In genomic region chr3:27709906-27710647, GRCm38 (mm10) we compare ENCODE assay signal across 8 mouse cellular contexts. TPM values are rescaled to one million over a fixed set of nuclear protein-coding genes. Genes with fewer than 3 reads are reported as not detected.
DNase-seq lines count a peak whose midpoint lies in the region; ATAC-seq and TF ChIP-seq lines count a peak whose summit lies in the region.

No protein-coding gene starts in this region.

- WGBS in cerebellum, adult 2 months, result under 1% methylated on average over 65 of the region's 86 CpGs
- under 1% methylated on average over 67 of the region's 86 CpGs for WGBS in hindbrain, embryonic 15.5 days
- WGBS in limb, embryonic 10.5 days, result 3% methylated on average over 69 of the region's 86 CpGs
- under 1% methylated on average over 47 of the region's 86 CpGs for WGBS in midbrain, embryonic 10.5 days
- WGBS in small intestine, adult 2 months, result under 1% methylated on average over 72 of the region's 86 CpGs

- ATAC-seq in hindbrain, embryonic 15.5 days (ENCODE audit: low FRiP score, low read depth), result peak; percentile 65
- no peak for ATAC-seq in activated CD4-positive, CD25-positive, alpha-beta regulatory T cell, adult 4 months

- no peak for TF ChIP-seq CTCF in cerebellum, adult 2 months (IDR thresholded peaks at IDR 0.05; ENCODE audit: borderline replicate concordance, insufficient read depth, low read depth, low read length)
- TF ChIP-seq CTCF in gastrocnemius, adult 2 months (IDR thresholded peaks at IDR 0.05), result peak; percentile 52
- no peak for TF ChIP-seq CTCF in small intestine, adult 2 months (IDR thresholded peaks at IDR 0.05; ENCODE audit: extremely low read depth, insufficient read length, insufficient replicate concordance, low read depth, low read length)

- intact Hi-C loops in gastrocnemius, adult 2 months (cut with DNase I), result loop anchor here (5.0 to 10.0 kb wide), 3 partner anchors 93 to 245 kb away; no protein-coding TSS in a partner anchor

- H3K36me3 ChIP-seq in hindbrain, embryonic 15.5 days, result no peaks in the 10 kb centered on the region
- no peaks in the 10 kb centered on the region for H3K36me3 ChIP-seq in limb, embryonic 10.5 days
- no peaks in the 10 kb centered on the region for H3K36me3 ChIP-seq in midbrain, embryonic 10.5 days
- no peaks in the 10 kb centered on the region for H3K36me3 ChIP-seq in small intestine, adult 2 months (ENCODE audit: control insufficient read depth, insufficient read depth, low read length)

- peak overlapping the region; percentile 86 for H3K4me2 ChIP-seq in hindbrain, embryonic 15.5 days

- H3K27me3 ChIP-seq in cerebellum, adult 2 months (ENCODE audit: control insufficient read depth, insufficient read depth, low read length), result no peaks in the 10 kb centered on the region
- H3K27me3 ChIP-seq in hindbrain, embryonic 15.5 days, result no peaks in the 10 kb centered on the region
- no peaks in the 10 kb centered on the region for H3K27me3 ChIP-seq in limb, embryonic 10.5 days (ENCODE audit: low read depth, poor library complexity, severe bottlenecking)
- peaks cover 13% of the 10 kb centered on the region; the same call in 1 of the 2 replicates for H3K27me3 ChIP-seq in midbrain, embryonic 10.5 days (ENCODE audit: low read depth, poor library complexity, severe bottlenecking)
- no peaks in the 10 kb centered on the region for H3K27me3 ChIP-seq in small intestine, adult 2 months (ENCODE audit: control insufficient read depth, insufficient read depth, low read length)

- peak; percentile 79 for DNase-seq in NIH3T3 (ENCODE audit: low read depth)
- peak; percentile 42 to 43 for DNase-seq in cerebellum, adult 2 months
- peak; percentile 92 for DNase-seq in gastrocnemius, adult 2 months
- DNase-seq in limb, embryonic 10.5 days (ENCODE audit: low spot score), result peak; percentile 84
- DNase-seq in midbrain, embryonic 10.5 days (ENCODE audit: low spot score), result peak; percentile 72

- no peaks in the 10 kb centered on the region for H3K4me1 ChIP-seq in cerebellum, adult 2 months (ENCODE audit: control insufficient read depth, insufficient read depth, low read length)
- peaks cover 11% of the 10 kb centered on the region; the same call in 1 of the 2 replicates for H3K4me1 ChIP-seq in hindbrain, embryonic 15.5 days (replicated peaks)
- H3K4me1 ChIP-seq in limb, embryonic 10.5 days, result peaks cover 20% of the 10 kb centered on the region
- peaks cover 47% of the 10 kb centered on the region for H3K4me1 ChIP-seq in midbrain, embryonic 10.5 days
- H3K4me1 ChIP-seq in small intestine, adult 2 months (ENCODE audit: control insufficient read depth, insufficient read depth, insufficient read length, low read length), result peaks cover 5% of the 10 kb centered on the region; the same call in 1 of the 2 replicates

- peak overlapping the region; percentile 86 for H3K4me3 ChIP-seq in cerebellum, adult 2 months (replicated peaks; ENCODE audit: insufficient read depth, low read depth, low read length)
- H3K4me3 ChIP-seq in gastrocnemius, adult 2 months, result peak overlapping the region; percentile 90
- H3K4me3 ChIP-seq in hindbrain, embryonic 15.5 days, result peak overlapping the region; percentile 98
- H3K4me3 ChIP-seq in limb, embryonic 10.5 days, result peak overlapping the region; percentile 91
- peak overlapping the region; percentile 92 for H3K4me3 ChIP-seq in midbrain, embryonic 10.5 days
- H3K4me3 ChIP-seq in small intestine, adult 2 months (ENCODE audit: low read depth, low read length), result peak overlapping the region; percentile 97

- no peak for TF ChIP-seq POLR2A in cerebellum, adult 2 months (IDR thresholded peaks at IDR 0.05; ENCODE audit: borderline replicate concordance, insufficient read depth, low read length)
- no peak for TF ChIP-seq POLR2A in small intestine, adult 2 months (IDR thresholded peaks at IDR 0.05; ENCODE audit: low read depth, low read length)

- H3K9me3 ChIP-seq in hindbrain, embryonic 15.5 days, result no peaks in the 10 kb centered on the region
- H3K9me3 ChIP-seq in limb, embryonic 10.5 days (replicated peaks), result no peaks in the 10 kb centered on the region
- H3K9me3 ChIP-seq in midbrain, embryonic 10.5 days (replicated peaks), result no peaks in the 10 kb centered on the region

- H3K9ac ChIP-seq in hindbrain, embryonic 15.5 days, result peak overlapping the region; percentile 80

- no peak overlapping the region for H3K27ac ChIP-seq in cerebellum, adult 2 months (ENCODE audit: insufficient read depth, low read length)
- H3K27ac ChIP-seq in gastrocnemius, adult 2 months, result peak overlapping the region; percentile 95
- peak overlapping the region; percentile 93 for H3K27ac ChIP-seq in hindbrain, embryonic 15.5 days (replicated peaks)
- peak overlapping the region; percentile 96 for H3K27ac ChIP-seq in limb, embryonic 10.5 days
- H3K27ac ChIP-seq in midbrain, embryonic 10.5 days (replicated peaks), result peak overlapping the region; percentile 97
- peak overlapping the region; percentile 67 for H3K27ac ChIP-seq in small intestine, adult 2 months (ENCODE audit: insufficient read depth, low read depth, low read length)

RNA-seq across cellular contexts. Expression of gene Fndc3b, which starts 1.0 kb away (rescaled TPM):
- 4.1 and 5.3 TPM in 2 replicates for polyA plus RNA-seq in cerebellum, adult 2 months (2012; rRNA removed)
- total RNA-seq in gastrocnemius, adult 2 months (2021), result 10 to 100 TPM; 13.8 to 24.9 TPM
- polyA plus RNA-seq in hindbrain, embryonic 15.5 days (2015; fragmentation: Nextera tagmentation; extraction: Ambion mirVana), result 7.5 and 8.5 TPM in 2 replicates
- polyA plus RNA-seq in limb, embryonic 10.5 days (2016; fragmentation: Nextera tagmentation; extraction: Ambion mirVana), result 8.5 and 9.7 TPM in 2 replicates
- 11.3 and 11.4 TPM in 2 replicates for polyA plus RNA-seq in midbrain, embryonic 10.5 days (2016; fragmentation: Nextera tagmentation; extraction: Ambion mirVana)
- polyA plus RNA-seq in small intestine, adult 2 months (2012; rRNA removed), result 5.8 and 6.2 TPM in 2 replicates
- under 1 TPM; 0.17 to 0.81 TPM for polyA plus RNA-seq in activated CD4-positive, CD25-positive, alpha-beta regulatory T cell, adult 4 months (2017; shearing (Covaris generic))
